Mouse (Mus musculus) kidney, adult 8-10 months (tissue): ENCODE results near the gene Rbm20.

Experiments used
- DNase-seq, 2 experiments: peaks; one replicate each; pipeline ENCODE4 v3.0.0; 2022

Gene Rbm20

DNA sequence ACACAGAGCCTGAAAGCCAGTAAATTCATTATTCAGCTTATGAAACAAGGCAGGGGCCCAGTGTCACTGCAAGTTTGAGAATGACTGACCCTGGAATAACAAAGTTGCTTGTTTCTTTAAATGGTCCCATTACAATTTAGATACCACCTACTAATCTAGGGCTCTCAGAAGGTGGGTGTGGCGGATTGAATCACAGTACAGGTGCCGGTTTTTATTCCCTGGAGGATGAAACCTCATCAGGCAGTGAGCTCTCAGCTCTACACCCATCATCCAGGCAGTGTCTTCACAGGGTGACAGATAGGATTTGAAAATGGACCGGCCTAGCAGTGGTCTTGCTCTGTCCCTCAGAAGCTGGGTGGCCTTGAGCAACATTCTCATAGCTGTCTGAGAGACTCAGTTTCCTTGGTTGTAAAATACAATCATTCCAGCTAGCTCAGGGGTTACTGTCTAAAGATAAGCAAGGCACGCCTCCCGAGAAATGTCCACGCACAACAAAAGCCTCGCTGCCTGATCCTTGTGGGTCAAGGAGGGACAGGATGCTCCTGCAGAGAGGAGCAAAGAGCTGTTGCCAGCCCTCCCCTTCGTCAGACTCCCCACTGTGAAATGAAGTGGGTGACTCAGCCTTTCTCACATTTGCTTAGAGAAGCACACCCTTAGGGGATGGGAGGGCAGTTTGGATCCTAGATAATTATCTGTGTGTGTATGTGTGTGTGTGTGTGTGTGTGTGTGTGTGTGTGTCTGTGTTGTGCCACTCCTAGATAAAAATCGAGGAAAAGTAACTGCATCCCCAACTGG lies 2.8 kb upstream of the Rbm20 start:
- no peak for DNase-seq

GRCm38 (mm10) chr19:53676228-53676627 lies 878 bp upstream of the Rbm20 start:
- DNase-seq: no peak

DNA sequence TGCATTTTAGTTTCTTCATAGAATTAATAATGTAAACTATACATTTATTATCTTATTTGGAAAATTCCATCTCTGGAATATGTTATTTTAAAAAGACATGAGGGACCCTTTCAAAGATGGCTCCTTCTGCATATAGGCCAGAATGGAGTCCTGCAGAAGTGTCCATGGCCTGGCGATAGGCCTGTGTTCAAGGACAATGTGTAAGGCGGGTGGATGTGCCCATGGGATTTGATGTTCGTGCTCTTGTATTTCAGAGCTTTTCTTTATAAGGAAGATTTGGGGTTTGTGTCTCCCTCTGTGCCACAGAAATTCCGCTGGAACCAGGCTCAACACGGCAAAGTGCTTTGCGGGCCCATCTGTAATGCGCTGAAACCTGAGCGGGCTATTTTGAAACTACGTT lies 2.1 kb downstream of the Rbm20 start:
- no peak for DNase-seq

DNA sequence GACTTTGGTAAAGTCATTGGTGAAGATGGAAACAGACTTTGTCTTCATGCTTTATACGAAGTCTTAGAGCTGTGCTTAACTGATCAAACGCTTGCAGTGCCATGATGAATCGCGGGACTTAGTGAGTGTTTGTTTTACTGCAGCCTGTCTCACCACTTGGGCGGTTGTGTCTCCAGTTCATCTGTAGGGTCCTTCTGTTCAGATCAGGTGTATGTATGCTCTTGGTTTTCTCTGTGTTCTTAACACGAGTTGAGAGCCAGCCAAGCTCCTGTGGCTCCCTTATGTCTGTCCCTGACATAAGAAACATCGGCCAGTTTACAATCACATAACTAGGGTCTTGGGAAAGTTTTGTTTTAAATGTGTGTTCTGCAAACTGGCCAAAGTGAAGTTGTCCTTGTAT lies 2.9 kb downstream of the Rbm20 start:
- DNase-seq: no peak

DNA sequence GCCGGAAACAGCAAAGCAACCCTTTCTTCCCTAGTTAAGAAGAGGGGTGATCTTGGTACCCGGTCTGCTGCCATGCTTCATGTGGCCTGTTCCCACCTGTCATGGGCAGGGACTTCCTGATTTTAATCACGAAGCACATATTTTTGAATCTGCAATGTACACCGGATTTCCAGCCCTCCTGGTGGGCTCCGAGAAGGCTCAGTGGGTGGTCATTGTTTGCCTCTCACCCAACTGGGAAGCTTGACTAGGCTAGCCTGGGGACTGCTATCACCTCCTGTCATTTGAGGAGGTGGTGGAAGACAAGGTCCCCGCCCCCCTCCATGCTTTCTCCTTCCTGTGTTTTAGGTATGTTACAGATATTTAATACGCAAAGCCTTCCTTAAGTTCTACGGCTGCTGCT lies 5.3 kb downstream of the Rbm20 start:
- DNase-seq: no peak

DNA sequence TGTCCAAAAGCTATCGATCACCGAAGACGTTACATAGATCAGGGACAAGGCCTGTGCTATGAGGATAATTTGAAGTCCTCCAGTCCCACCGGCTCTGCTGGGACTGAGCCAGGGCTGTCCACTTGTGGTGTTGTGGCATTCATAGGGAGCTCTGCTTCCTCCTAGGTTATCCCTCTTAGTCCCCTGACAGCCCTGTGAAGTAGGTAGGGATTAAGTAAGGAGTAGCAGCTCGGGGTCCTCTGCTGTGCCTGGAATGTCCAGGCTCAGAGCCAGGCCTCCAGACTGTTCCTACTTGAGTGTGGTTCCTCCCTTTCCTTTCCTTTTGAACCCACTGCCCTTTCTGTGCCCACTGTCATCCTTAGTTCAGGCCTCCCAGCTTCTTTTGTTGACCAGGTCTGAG lies 10.5 kb downstream of the Rbm20 start:
- DNase-seq: no peak

DNA sequence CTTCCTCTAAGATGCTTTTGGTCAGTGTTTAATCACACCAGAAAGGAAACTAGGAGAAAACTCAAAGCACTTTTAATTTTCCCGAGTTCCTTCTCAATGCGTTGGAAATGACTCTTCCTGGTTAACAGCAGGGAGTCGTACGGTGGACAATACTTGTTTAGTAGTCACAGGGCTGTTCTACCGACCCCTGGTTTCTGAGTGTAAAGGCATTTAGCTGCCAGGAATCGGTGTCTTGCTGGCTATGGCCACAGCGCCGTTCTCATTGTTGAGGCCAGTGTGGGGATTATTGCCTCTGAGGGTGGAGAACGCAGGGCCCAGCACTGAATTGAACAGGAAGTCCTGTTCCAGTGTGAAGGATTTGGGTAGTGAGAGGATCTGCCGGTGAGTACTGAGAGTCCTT lies 13.7 kb downstream of the Rbm20 start:
- DNase-seq: no peak

GRCm38 (mm10) chr19:53694020-53694419 lies 16.9 kb downstream of the Rbm20 start:
- no peak for DNase-seq

DNA sequence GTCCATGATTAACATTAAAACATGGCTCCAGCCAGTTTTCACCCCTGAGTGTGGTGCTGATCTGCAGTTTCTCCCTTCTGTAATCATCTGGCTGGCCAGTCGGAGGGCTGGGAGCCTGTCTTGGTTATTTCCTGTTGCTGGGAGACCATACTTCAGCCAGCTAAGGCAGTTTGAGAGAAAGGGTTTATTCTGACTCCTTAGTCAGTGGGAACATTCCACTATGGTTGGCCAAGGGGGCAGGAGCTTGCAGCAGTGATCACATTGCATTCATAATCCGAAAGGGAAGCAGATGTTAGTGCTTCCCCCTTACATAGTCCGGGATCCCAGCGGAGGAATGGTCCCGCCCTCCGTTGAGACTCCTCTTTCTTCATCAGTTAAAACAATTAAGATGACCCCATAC lies 19.0 kb downstream of the Rbm20 start:
- no peak for DNase-seq

GRCm38 (mm10) chr19:53696655-53697054 lies 19.5 kb downstream of the Rbm20 start:
- no peak for DNase-seq

DNA sequence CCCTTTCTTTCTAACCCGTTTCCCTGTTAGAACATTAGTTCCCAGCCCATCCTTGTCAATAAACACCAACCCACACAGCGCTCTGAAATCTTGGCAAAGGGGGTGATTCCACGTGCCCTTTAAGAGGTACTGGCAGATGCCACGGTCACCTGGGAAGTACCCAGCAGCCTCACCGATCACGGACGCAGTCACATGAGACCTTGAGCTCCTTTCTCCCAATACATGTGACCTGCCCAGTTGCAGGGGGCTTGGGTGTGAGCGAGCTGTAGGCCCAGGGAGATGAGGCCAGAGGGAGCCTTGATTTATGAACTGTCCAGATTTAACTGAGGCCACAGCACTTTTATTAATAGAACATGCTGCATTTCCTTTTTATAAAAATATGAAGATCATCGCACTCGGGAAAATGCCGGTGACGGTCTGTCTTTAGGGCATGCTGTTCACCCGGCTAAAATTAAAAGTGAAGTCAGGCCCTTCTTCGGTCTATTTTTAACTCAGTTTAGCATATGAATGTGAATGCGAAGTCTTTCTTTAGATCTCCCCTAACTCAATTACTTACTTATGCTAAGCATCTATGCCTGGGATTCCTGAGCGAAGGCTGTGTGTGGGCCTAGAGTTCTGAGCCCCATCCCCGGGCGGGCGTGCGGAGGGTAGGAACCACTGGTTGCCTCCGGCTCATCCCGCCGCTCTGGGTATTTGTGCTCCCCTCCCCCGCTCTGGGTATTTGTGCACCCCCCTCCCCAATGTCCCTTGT lies 20.4 kb downstream of the Rbm20 start:
- no peak for DNase-seq

GRCm38 (mm10) chr19:53699671-53700070 lies 22.6 kb downstream of the Rbm20 start:
- DNase-seq: no peak

- DNase-seq: no peak
Measured at GRCm38 (mm10) chr19:53701434-53701833, 24.3 kb downstream of the Rbm20 start.

GRCm38 (mm10) chr19:53704895-53705823 lies 28.1 kb downstream of the Rbm20 start:
- peak; percentile 29 to 63 for DNase-seq

DNA sequence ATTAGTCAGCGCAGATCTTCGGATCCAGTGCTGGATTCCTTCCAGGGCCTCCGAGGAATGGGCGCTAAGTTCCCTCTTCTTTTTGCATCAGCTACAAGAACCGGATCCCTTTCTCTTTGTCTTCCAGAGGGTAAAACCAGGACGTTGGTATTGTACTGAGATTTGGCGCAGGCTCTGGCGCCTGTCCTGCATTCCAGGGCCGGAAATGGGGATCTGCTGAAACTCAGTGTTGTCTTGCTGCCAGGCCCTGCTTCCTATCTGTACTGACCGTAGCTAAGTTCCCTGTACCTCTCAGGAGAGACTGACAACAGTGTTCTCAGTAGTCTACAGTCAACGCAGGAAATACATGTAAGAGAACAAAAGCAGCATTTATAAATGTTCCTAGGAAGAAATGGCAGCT lies 31.3 kb downstream of the Rbm20 start:
- DNase-seq: peak; percentile 5 to 17

DNA sequence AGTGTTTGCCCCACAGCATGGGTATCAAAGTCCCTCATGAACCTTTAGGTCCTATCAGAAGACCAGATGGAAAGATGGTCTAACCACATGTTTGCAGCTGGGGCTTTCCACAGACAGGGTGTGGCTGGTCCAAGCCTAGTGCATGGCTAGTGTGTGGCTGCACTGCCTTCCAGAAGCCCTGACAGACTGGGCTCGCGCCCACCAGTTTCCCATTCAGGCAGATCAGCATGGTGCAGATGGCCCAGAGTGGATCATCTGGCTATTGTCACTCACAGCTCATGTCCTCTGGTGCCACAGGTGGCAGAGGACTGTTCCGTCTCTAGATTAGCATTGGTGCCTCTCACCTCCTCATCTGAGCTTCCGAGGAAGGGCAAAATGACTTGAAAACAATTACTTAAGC lies 33.8 kb downstream of the Rbm20 start:
- no peak for DNase-seq

GRCm38 (mm10) chr19:53711261-53711890 lies 34.3 kb downstream of the Rbm20 start:
- DNase-seq: no peak

DNA sequence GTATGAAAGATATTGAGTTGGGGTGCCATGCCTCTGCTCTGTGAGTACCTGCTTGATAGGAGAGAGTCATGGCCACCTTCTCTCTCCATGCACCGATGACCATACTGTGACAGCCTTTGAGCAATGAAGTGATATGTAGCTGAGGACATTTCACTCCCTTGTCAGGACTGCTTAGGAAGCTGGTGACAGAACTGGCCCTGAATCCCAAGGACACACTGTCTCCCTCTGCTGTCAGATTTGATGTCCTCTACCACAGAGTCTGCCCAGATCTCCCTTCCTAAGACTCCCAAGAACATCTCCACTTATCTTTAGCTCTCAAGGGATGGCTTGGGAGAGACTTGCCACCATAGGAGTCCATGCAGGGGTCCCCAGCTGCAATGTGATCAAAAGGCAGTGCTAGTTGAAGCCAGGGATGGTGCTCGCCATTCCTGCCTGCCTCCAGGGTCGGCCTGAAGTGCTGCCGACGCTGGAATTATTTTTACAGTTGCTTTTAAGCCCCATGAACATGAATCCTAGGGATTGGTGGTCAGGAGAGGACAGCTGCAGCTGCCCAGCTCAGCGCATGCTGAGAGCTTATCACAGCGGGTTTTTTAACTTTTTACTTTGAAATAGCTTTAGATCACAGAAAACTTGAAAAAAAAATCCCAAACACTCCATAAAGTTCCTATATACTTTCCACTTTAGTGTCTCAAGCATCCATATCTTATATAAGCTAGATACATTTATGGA lies 35.4 kb downstream of the Rbm20 start:
- DNase-seq: no peak

DNA sequence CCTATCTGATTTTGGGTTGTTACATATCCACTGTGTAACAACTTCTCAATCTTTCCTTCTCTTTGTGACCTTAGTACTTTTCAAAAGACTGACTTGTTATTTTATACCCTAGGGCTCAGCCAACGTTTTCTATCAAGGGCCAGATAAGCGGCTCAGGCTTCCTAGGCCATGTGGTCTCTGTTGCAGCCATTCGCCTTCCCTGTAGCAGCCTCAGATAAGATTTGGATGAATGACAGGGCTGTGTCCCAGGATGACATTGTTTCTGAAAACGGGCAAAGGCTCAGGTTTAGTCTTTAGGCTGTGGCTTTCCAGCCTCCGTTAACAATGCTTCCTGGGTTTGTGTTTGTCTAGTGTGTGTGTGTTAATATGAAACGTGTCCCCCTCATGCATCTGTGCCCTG lies 36.3 kb downstream of the Rbm20 start:
- no peak for DNase-seq

DNA sequence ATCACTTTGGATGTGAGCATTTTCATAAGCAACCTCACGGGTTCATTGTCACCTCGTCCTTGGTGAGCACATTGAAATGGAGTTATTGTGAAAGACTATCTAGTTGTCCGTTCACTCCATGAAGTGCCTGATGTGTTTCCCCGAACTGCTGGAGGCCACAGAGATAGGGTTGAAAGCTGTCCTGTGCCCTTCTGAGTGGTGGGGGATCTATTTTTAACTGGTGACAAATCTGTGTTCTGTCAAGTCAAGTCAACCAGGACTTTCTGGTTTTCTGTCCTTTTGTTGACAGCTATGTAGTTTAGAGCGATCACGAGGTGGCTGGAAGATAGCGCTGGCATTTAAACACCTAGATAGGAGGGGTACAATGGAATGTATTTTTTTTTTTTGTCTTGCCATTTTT lies 39.4 kb downstream of the Rbm20 start:
- DNase-seq: no peak

GRCm38 (mm10) chr19:53717364-53717763 lies 40.3 kb downstream of the Rbm20 start:
- no peak for DNase-seq

GRCm38 (mm10) chr19:53722186-53722585 lies 45.1 kb downstream of the Rbm20 start:
- no peak for DNase-seq
